Mouse (Mus musculus): ENCODE data around the gene Ccnb2. TPM values are rescaled to one million over a fixed set of nuclear protein-coding genes. Genes with fewer than 3 reads are reported as not detected.
"Not testable (repeated sequence)": the region's sequence is repeated elsewhere in the genome, so short reads cannot be mapped to it uniquely, and the experiment has no call there.

Gene Ccnb2
- 64.8 and 128 TPM in 2 replicates for total RNA-seq (2014; rRNA removed; ENCODE audit: low replicate concordance)
- 61.5 and 68.1 TPM in 2 replicates for polyA plus RNA-seq (2015; fragmentation: Nextera tagmentation; extraction: Ambion mirVana)

DNA sequence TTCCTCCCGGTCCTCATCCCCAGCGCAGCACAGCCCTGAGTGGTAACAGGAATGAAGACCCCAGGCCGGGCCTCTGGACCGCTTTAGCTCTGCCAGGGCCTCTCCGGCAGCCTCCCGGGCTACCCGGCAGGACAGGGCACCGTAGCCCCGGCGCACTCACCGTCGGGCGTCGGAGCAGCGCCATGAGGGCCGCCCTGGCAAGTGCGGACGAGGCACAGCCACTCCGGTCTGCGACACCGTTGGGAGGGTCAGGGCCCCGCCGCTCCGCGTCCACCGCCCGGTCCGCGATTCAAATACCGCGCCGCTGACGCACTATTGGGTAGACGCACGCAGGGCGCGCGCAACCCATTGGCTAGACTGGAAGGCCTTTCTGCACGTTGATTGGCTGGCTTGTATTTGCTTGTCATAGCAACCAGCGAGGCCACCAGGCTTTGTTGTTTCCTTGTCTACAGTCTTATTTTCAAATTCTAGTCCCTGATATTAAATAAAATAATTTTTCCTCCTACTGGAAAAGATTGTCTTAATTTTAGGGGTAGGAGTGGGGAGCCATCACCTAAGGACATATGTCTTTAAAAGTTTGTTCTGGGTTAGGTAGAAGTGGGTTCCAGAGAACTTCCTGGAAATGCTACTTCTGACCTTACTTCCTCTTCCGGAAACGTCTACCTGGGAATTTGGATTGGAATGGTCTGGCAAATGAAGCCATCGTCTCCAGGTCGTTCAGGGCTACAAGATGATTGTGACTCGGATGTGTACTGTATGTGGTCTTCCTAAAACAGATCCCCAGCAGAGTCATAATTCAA lies at the start of gene Ccnb2:
Ccnb2 (minus strand) TSS at position 291 of the 800 bp plus-strand sequence.
- WGBS = 2% methylated on average over 45 of the region's 45 CpGs
- Histone ChIP-seq H3K4me1 (ENCODE audit: control insufficient read depth, insufficient read depth) (peaks cover 4% of the 10 kb centered on the region; the same call in 1 of the 2 replicates), H3K4me3 (ENCODE audit: low read depth, low read length) (peak within 1 kb of the TSS; percentile 66), H3K27ac (ENCODE audit: low read depth) (peak within 1 kb of the TSS; percentile 21; the same call in 1 of the 2 replicates), H3K4me2 (ENCODE audit: low read depth, low read length) (peak within 1 kb of the TSS; percentile 84), H3K36me3 (replicated peaks; ENCODE audit: control insufficient read depth, insufficient read depth, low read length) (peaks cover 38% of the 10 kb centered on the region), H3K27me3 (ENCODE audit: control insufficient read depth, insufficient read depth, low read length) (no peaks in the 10 kb centered on the region), H3K9me3 (replicated peaks; ENCODE audit: control insufficient read depth, low read length) (no peaks in the 10 kb centered on the region), H3K9ac (replicated peaks; ENCODE audit: low read depth, low read length) (peak within 1 kb of the TSS; percentile 57)
- no peak for TF ChIP-seq EP300 (IDR thresholded peaks at IDR 0.05; ENCODE audit: low read depth)
- no peak for TF ChIP-seq CTCF (IDR thresholded peaks at IDR 0.05; ENCODE audit: low read depth)
- DNase-seq (ENCODE audit: low spot score) (peak; percentile 86), ATAC-seq (ENCODE audit: insufficient read depth, low read depth) (peak; percentile 96)

DNA sequence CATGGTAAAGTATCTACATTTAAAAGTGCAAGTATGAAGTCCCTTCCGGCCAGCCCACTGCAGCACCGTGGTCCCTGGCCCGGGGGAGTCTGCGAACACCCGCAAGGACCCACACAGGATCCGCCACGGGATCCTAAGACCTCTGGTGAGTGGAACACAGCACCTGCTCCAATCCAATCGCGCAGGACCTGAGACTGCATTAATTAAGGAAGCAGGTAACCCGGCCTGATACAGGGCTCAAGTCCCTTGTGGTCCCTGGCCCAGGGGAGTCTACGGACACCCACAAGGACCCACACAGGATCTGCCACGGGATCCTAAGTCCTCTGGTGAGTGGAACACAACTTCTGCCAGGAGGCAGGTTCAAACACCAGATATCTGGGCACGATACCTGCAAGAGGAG lies 41.7 kb upstream of the Ccnb2 start:
- not testable (repeated sequence) for ATAC-seq (ENCODE audit: insufficient read depth, low read depth); H3K9me3 ChIP-seq (replicated peaks; ENCODE audit: control insufficient read depth, low read length); H3K4me2 ChIP-seq (ENCODE audit: low read depth, low read length); H3K4me1 ChIP-seq (ENCODE audit: control insufficient read depth, insufficient read depth); H3K27ac ChIP-seq (ENCODE audit: low read depth); H3K9ac ChIP-seq (replicated peaks; ENCODE audit: low read depth, low read length); H3K4me3 ChIP-seq (ENCODE audit: low read depth, low read length); DNase-seq (ENCODE audit: low spot score); H3K27me3 ChIP-seq (ENCODE audit: control insufficient read depth, insufficient read depth, low read length)
- 95% methylated on average over 13 of the region's 13 CpGs for WGBS
- peaks cover 28% of the 10 kb centered on the region for H3K36me3 ChIP-seq (replicated peaks; ENCODE audit: control insufficient read depth, insufficient read depth, low read length)

DNA sequence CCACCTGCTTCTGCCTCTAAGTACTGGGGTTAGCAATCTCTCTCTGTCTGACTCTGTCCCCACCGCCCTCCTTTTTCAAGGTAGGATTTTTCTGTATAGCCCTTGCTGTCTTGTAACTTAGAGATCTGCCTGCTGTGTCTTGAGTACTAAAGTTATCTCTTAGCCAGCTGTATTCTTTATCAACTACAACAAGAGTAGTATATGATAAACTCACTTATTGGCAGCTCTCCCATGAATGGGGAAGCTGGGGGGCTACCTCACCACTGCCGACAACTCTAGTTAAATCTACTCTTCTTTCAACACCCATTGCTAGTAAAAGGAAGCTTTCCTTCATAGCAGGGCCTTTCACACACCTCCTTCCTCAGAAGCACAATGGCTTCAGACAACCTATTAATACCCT lies 31.0 kb upstream of the Ccnb2 start:
- H3K27me3 ChIP-seq (ENCODE audit: control insufficient read depth, insufficient read depth, low read length) = no peaks in the 10 kb centered on the region
- H3K4me1 ChIP-seq (ENCODE audit: control insufficient read depth, insufficient read depth) = no peaks in the 10 kb centered on the region
- DNase-seq (ENCODE audit: low spot score) = no peak
- ATAC-seq (ENCODE audit: insufficient read depth, low read depth) = no peak
- H3K36me3 ChIP-seq (replicated peaks; ENCODE audit: control insufficient read depth, insufficient read depth, low read length) = peaks cover 57% of the 10 kb centered on the region
- H3K4me3 ChIP-seq (ENCODE audit: low read depth, low read length) = no peak overlapping the region
- H3K9ac ChIP-seq (replicated peaks; ENCODE audit: low read depth, low read length) = no peak overlapping the region
- no peak overlapping the region for H3K27ac ChIP-seq (ENCODE audit: low read depth)
- H3K4me2 ChIP-seq (ENCODE audit: low read depth, low read length) = no peak overlapping the region
- 48% methylated on average over 2 of the region's 2 CpGs for WGBS
- TF ChIP-seq CTCF (IDR thresholded peaks at IDR 0.05; ENCODE audit: low read depth) = no peak
- TF ChIP-seq EP300 (IDR thresholded peaks at IDR 0.05; ENCODE audit: low read depth) = no peak
- H3K9me3 ChIP-seq (replicated peaks; ENCODE audit: control insufficient read depth, low read length) = no peaks in the 10 kb centered on the region

DNA sequence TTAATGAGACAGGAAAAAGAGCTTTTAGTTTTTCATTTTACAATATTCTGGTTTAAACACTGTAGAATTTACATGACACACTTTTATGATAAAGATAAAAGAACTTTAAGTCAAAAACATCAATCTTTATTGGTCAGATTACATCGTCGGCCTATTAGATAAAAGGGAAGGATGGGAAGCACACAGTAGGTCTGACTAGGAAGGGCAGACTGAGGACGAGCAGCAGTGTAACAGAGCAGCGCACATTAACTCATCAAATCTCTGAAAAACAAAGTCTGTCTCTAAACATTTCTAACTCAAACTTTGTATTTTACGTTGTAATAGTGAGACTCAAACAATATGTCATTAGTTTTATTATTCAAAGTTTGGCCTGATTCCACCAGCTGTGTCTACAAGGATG lies 27.7 kb upstream of the Ccnb2 start:
- H3K4me3 ChIP-seq (ENCODE audit: low read depth, low read length) = no peak overlapping the region
- TF ChIP-seq EP300 (IDR thresholded peaks at IDR 0.05; ENCODE audit: low read depth) = no peak
- TF ChIP-seq CTCF (IDR thresholded peaks at IDR 0.05; ENCODE audit: low read depth) = no peak
- WGBS = 91% methylated on average over 5 of the region's 5 CpGs
- DNase-seq (ENCODE audit: low spot score) (no peak), ATAC-seq (ENCODE audit: insufficient read depth, low read depth) (no peak)
- H3K4me1 ChIP-seq (ENCODE audit: control insufficient read depth, insufficient read depth) = no peaks in the 10 kb centered on the region
- H3K36me3 ChIP-seq (replicated peaks; ENCODE audit: control insufficient read depth, insufficient read depth, low read length) = peaks cover 46% of the 10 kb centered on the region
- no peaks in the 10 kb centered on the region for H3K9me3 ChIP-seq (replicated peaks; ENCODE audit: control insufficient read depth, low read length)
- no peak overlapping the region for H3K9ac ChIP-seq (replicated peaks; ENCODE audit: low read depth, low read length)
- no peak overlapping the region for H3K4me2 ChIP-seq (ENCODE audit: low read depth, low read length)
- no peak overlapping the region for H3K27ac ChIP-seq (ENCODE audit: low read depth)
- no peaks in the 10 kb centered on the region for H3K27me3 ChIP-seq (ENCODE audit: control insufficient read depth, insufficient read depth, low read length)

GRCm38 (mm10) chr9:70439959-70440358 lies 18.6 kb upstream of the Ccnb2 start:
- H3K36me3 ChIP-seq (replicated peaks; ENCODE audit: control insufficient read depth, insufficient read depth, low read length) = peaks cover 59% of the 10 kb centered on the region
- H3K9me3 ChIP-seq (replicated peaks; ENCODE audit: control insufficient read depth, low read length) = no peaks in the 10 kb centered on the region
- no peak overlapping the region for H3K27ac ChIP-seq (ENCODE audit: low read depth)
- H3K27me3 ChIP-seq (ENCODE audit: control insufficient read depth, insufficient read depth, low read length) = no peaks in the 10 kb centered on the region
- no peaks in the 10 kb centered on the region for H3K4me1 ChIP-seq (ENCODE audit: control insufficient read depth, insufficient read depth)
- TF ChIP-seq EP300 (IDR thresholded peaks at IDR 0.05; ENCODE audit: low read depth) = no peak
- no peak for TF ChIP-seq CTCF (IDR thresholded peaks at IDR 0.05; ENCODE audit: low read depth)
- WGBS = 72% methylated on average over 4 of the region's 4 CpGs
- DNase-seq (ENCODE audit: low spot score) (no peak), ATAC-seq (ENCODE audit: insufficient read depth, low read depth) (no peak)
- no peak overlapping the region for H3K9ac ChIP-seq (replicated peaks; ENCODE audit: low read depth, low read length)
- no peak overlapping the region for H3K4me3 ChIP-seq (ENCODE audit: low read depth, low read length)
- H3K4me2 ChIP-seq (ENCODE audit: low read depth, low read length) = no peak overlapping the region
